Mouse (Mus musculus) spleen, embryonic (tissue): ENCODE measurements around the gene Cd37.

Source experiments
- CTCF ChIA-PET: fragments of 350-600 bp; sonication (Branson Sonifier 250); formaldehyde crosslinking; loops from one replicate; lab custom pipeline; 2022; lab: Charles Lee

Cd37 gene

GRCm38 (mm10) chr7:45211070-45211469 is 27.8 kb downstream of the Cd37 start:
- CTCF ChIA-PET: no interaction called here

- CTCF ChIA-PET: interaction anchor here (1.3 kb wide), 1 partner anchor 30 kb away, joined by 7 read pairs; the partner anchor contains the start of gene Cd37
Observed at GRCm38 (mm10) chr7:45208260-45208659, 30.7 kb downstream of the Cd37 start.

GRCm38 (mm10) chr7:45204380-45205143 is 34.4 kb downstream of the Cd37 start, which contains the start of gene Ccdc155:
Gene Ccdc155 (minus strand): TSS chr7:45204892.
- CTCF ChIA-PET: interaction anchor here (0.7 kb wide), 1 partner anchor 78 kb away, joined by 4 read pairs; no protein-coding TSS in a partner anchor

- CTCF ChIA-PET: no interaction called here
Observed at GRCm38 (mm10) chr7:45202654-45203053, 36.3 kb downstream of the Cd37 start.

DNA sequence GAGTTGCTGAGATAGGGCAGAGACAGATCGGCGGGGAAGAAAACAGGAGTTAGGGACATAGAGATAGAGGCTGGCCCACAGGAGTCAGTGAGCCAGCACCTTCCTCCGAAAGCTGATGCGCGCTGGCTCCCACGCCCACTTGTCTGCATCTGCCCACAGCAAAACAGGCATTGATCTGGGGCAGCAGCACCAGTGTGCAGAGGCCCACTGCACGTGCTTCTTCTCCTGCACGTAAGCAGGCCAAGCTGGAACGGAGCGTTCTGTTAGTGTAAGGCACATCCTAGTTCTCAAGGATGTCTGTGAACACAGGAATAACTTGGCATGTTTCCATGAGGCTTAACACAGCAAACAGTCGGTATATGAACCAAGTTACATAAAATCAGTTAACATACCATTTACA is 40.0 kb downstream of the Cd37 start:
- CTCF ChIA-PET: interaction anchor here (1.1 to 1.3 kb wide), 2 partner anchors 35 to 37 kb away, joined by 4 read pairs; partner anchors contain the start of gene Slc17a7

GRCm38 (mm10) chr7:45198435-45198834 is 40.5 kb downstream of the Cd37 start:
- CTCF ChIA-PET: interaction anchor here (1.1 to 1.3 kb wide), 2 partner anchors 34 to 36 kb away, joined by 4 read pairs; partner anchors contain the start of gene Slc17a7

GRCm38 (mm10) chr7:45196994-45197393 is 41.9 kb downstream of the Cd37 start:
- CTCF ChIA-PET: no interaction called here

DNA sequence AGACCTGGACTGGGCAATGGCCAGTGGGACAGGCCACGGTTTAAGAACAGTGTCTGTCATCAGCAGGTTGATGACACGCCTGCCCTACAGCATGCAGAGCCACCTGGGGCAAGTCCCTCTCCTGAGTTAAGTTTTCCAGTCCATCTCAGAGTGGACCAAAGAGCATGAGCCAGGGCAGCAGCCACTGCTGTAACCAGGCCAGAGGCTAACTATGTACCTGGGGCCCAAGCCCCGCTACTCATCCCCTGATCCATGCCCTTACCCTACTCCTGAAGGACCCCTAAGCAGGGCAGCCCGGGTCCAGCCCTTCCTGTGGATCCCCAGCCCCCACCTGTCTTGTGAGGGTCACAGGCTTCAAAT is 42.8 kb downstream of the Cd37 start:
- CTCF ChIA-PET: no interaction called here

GRCm38 (mm10) chr7:45195341-45196175 is 43.4 kb downstream of the Cd37 start:
- CTCF ChIA-PET: no interaction called here

- CTCF ChIA-PET: no interaction called here
Observed at GRCm38 (mm10) chr7:45193871-45194785, 44.8 kb downstream of the Cd37 start.

- CTCF ChIA-PET: no interaction called here
Observed at GRCm38 (mm10) chr7:45193406-45193805, 45.5 kb downstream of the Cd37 start.

GRCm38 (mm10) chr7:45192585-45193310 is 46.2 kb downstream of the Cd37 start:
- CTCF ChIA-PET: interaction anchor here (0.6 kb wide), 1 partner anchor 17 kb away, joined by 7 read pairs; no protein-coding TSS in a partner anchor

DNA sequence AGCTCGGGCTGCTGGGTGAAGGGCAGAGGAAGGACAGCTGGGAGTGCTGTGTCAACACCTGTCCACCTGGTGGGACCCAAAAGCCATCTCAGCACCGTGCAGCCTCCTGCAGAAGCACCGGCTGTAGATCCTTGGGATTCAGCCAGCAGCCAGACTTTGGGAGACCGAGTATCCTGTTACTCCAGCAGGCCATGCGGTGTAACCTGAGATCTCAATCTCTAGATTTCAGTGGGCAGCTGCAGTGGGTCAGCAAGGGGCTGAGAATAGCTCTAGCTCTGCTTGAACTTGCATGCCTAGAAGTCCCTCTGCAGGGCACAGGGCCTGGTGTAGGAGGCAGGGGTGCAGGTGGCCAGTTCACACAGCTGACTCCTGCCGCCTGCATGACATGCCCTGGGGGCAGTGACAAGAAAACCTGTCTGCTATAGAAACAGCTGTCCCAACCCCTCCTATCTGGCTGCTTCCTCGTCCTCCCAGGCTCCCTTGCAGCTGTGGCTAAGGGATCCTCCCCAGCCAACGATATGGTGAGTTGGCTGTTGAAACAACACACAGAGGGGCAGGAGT is 47.0 kb downstream of the Cd37 start:
- CTCF ChIA-PET: interaction anchor here (0.6 to 0.9 kb wide), 2 partner anchors 13 to 17 kb away, joined by 6 to 7 read pairs; no protein-coding TSS in a partner anchor

DNA sequence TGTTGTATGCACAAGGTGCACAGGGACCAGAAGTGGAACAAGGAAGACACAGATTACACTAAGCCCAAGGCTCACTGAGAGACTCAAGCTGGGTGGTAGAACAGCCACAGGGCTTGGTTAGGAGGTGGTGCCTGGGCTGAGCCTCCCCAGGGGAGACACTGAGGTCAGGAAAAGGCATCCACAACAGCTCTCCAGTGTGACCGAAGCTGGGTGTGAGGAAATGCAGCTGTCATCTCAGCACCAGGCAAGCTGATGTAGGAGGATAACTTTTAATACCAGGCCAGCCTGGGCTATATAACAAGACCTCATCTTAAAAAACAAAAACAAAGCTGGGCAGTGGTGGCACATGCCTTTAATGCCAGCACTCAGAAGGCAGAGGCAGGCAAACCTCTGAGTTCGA is 47.8 kb downstream of the Cd37 start:
- CTCF ChIA-PET: interaction anchor here (0.9 kb wide), 1 partner anchor 13 kb away, joined by 6 read pairs; no protein-coding TSS in a partner anchor

DNA sequence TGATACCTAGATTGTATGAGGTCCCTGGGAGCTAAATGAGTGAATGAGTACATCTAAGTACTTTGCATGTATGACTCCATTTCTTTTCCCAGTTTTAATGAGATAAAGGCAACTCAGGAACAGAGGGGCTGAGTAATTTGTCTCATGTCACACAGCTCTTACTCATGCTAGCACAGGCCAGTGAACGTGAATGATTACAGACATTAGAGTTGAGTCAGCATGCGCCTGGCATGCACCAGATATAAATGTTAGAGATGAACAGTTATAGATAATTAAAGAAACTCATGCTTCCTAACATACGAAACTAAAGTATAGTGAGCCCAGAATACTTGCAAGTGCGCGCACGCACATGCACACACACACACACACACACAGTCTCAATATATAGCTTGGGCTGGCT is 48.7 kb downstream of the Cd37 start:
- CTCF ChIA-PET: no interaction called here

DNA sequence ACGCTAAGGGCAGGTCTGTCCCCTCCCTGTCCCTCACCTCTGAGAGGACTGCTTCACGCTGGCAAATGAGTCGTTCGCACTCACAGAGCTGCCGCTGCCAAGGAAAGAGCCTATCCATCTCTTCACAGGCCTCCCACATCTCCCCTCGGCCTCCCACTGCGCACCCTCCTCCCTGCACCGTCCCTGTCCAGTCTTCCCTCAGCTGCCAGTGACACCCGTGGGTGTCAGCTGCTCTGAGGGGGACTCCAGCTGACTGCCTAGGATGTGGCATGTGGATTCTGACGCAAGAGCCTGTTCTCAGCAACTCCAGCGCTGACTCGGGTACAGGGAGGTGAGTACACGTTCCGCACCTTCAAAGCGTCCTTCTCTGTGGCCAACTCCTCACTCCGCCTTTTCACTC is 49.3 kb downstream of the Cd37 start:
- CTCF ChIA-PET: interaction anchor here (0.6 kb wide), 1 partner anchor 152 kb away, joined by 4 read pairs; no protein-coding TSS in a partner anchor

DNA sequence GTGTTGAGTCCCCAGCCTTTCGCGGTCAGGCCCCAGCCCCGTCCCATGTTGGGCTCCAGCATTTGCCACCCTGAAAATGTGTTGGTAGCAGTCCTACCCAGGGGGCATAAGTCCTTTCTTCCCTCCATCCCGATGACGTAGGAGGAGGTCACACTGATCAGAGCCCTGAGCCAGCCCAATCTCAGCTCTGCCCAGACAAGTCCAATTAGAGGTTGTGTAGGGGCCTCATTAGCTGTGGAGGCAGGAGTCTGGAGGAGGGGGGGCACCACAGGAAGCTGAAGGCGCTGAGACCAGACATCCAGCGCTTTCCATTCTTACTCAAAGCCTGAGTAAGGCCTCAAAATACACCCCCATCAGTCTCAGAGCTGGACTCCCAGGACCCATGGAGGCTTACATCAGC is 53.0 kb downstream of the Cd37 start:
- CTCF ChIA-PET: no interaction called here

DNA sequence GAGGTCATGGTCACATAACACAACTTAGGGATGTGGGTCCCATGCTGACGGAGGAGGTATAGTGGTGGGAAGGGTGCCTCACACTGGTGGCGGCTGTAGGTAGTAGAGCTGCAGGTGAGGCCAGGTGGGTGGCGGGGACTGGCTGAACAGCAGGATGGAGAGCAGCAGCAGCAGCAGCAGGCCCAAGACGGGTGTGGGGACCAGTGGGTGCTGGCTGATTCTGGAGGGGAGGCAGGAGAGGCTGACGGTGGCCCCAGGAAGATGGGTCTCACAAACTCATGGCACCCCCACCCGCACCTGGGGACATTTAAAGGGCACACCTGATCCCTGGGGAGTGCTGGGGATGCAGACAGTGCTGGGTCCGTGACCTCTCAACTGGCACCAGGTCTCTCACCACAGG is 55.2 kb downstream of the Cd37 start:
- CTCF ChIA-PET: no interaction called here
